Mouse (Mus musculus): ENCODE results near the gene Ube2e2.
"Not testable (repeated sequence)": the region's sequence is repeated elsewhere in the genome, so short reads cannot be mapped to it uniquely, and the experiment has no call there.

The Ube2e2 gene

GRCm38 (mm10) chr14:18720601-18721591, 173.2 kb downstream of the Ube2e2 start:
- DNase-seq, result no peak

DNA sequence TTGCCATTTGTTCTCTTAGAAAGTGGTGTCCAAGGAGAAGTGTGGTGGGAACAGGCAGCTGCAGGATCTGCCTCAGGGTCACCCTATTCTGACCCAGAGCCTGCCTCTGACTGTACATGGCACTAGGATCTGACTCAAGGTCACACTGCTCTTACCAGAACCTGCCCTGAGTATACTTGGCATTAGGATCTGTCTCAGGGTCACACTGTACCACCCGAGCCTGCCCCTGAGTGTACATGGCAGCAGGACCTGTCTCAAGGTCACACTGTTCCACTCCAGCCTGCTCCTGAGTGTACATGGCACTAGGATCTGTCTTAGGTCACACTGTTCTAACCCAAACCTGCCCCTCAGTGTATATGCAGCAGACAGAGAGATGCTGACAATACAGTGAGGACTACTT, 177.1 kb downstream of the Ube2e2 start:
- no peak for DNase-seq

GRCm38 (mm10) chr14:18715529-18715928, 178.5 kb downstream of the Ube2e2 start:
- DNase-seq, result no peak

- no peak for DNase-seq
Measured at GRCm38 (mm10) chr14:18697662-18698225, 196.3 kb downstream of the Ube2e2 start.

- DNase-seq, result not testable (repeated sequence)
Measured at GRCm38 (mm10) chr14:18696418-18696817, 197.6 kb downstream of the Ube2e2 start.

DNA sequence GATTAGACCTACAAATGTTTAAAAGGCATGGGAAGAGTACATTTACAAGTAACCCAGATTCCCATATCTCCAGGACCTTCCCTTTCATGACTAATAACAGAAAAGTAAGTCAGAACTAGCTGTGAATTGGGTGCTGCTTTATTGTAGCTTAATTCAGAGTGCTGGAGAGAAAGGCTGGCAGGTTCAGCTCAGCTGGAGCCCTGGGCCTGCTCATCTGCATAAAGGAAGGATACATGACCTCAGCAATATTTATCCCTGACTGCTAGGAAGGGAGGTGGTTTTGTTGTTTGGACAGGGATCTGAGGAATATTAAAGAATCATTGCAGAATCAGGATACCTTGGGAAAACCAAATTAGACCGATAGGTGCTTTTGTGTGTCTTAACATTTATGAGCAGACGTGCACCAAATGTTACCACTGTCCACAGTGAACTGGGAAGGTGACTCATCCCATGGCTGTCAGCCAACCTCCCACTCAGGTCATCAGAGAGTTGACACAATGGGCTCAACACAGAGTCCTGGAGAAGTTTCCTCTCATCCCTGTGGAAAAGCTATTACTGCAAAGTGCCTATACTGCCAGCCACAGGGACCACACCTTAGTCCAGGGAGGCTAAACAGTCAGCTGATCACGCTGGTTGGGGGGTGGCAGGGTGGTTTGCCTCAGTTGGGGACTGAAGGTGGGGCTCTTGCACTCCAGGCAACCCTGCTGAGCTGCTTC, 215.8 kb downstream of the Ube2e2 start:
- peak; percentile 51 for DNase-seq

- DNase-seq, result no peak
Measured at GRCm38 (mm10) chr14:18670712-18671111, 223.4 kb downstream of the Ube2e2 start.

DNA sequence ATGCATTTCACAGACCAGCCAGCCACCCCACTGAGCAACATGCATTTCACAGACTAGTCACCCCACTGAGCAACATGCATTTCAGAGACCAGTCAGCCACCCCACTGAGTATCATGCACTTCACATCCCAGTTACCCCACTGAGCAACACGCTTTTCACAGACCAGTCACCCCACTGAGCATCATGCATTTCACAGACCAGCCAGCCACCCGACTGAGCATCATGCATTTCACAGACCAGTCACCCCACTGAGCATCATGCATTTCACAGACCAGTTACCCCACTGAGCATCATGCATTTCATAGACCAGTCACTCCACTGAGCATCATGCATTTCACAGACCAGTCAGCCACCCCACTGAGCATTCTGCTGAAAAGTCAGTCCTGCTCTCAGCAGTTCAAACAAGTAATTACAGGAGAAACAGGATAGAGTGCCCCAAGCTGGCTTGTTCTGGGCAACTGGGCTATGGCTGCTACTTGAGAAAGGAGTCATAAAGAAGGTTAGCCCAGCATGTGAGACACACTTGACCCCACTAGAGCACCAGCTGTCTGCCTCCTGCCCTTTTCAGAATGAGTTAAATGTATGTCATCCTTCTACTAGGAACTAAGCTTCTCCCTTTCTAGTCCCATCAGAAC, 224.6 kb downstream of the Ube2e2 start:
- DNase-seq, result no peak

GRCm38 (mm10) chr14:18668309-18668708, 225.8 kb downstream of the Ube2e2 start:
- peak; percentile 78 for DNase-seq

DNA sequence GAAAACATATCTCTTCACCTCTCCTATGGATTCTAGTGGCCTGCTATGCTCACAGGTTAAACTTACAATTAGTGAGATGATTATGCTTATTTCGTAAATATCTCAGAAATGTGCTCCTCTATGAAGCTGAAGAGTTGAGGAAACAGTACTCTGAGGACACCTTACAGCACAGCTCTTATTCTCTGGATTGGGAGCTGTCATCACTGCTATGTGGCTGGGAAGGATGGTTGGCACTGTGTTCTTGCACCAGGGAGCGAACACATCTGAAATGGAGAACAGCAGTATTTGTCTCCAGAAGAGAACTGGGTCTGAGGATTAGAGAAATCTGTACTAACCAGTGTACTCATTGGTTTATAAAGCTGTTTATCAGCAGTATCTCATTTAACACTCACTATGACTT, 226.3 kb downstream of the Ube2e2 start:
- no peak for DNase-seq

GRCm38 (mm10) chr14:18666251-18666650, 227.8 kb downstream of the Ube2e2 start:
- DNase-seq, result no peak

- DNase-seq, result peak; percentile 17
Measured at GRCm38 (mm10) chr14:18665267-18666024, 228.6 kb downstream of the Ube2e2 start.

- DNase-seq, result no peak
Measured at GRCm38 (mm10) chr14:18663666-18664065, 230.4 kb downstream of the Ube2e2 start.

GRCm38 (mm10) chr14:18657777-18658753, 236.0 kb downstream of the Ube2e2 start:
- DNase-seq, result peak; percentile 6

GRCm38 (mm10) chr14:18649123-18649675, 244.9 kb downstream of the Ube2e2 start:
- DNase-seq, result no peak

DNA sequence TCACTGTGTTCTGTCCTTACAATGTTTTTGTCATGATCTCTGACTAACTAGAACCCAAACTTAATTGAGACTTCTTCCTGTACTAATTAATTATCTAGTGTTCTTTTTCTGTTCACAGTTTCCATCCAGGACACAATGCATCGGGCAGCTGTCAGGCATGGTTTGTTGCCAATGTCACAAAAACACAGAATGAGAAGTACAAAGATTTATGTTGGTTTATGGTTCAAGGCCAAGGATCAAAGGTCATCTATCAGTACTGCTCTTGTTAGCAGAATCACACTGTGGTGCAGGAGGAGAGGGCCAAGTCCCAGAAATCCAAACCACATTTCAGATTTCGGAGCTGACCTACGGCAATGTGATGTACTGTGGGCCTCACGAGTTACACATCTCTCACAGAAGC, 252.4 kb downstream of the Ube2e2 start:
- no peak for DNase-seq

GRCm38 (mm10) chr14:18638753-18639456, 255.2 kb downstream of the Ube2e2 start:
- peak; percentile 30 for DNase-seq

DNA sequence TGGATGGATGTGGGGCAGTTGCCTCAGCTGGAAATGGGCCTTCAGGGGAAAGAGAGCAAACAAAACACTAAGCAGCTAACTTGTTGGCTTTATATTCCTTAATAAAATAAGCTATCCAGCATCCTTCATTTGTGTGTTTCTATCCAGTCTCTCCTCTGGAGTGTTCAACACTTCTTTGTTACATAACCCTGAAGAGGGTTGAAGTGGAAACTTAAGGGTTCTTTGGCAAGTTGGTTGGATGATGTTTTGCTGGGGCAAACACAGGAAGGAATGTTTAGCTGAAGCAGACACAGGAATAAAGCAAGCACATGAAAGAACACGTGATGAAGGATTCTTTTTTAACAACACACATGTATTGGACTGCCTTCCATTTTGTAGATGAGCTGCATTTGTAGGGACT, 256.3 kb downstream of the Ube2e2 start:
- DNase-seq, result peak; percentile 90

DNA sequence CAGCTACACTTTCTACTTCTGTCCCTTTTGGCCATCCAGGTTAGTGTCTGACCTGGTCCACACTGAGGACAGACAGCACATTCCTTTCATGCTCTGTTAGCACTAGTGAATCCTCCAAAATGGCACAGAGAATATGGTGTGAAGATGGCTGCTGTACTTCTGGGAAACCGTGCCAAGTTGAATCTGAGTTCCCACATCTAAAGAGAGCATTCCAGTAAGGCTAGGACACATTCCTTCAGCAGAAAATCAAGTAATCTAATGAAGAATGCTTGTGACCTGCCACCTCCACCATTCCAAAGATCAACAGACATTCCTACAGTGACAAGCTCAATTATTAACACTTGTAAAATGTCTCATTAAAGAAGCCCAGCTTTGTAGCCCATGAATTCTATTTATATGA, 265.9 kb downstream of the Ube2e2 start:
- DNase-seq, result no peak

DNA sequence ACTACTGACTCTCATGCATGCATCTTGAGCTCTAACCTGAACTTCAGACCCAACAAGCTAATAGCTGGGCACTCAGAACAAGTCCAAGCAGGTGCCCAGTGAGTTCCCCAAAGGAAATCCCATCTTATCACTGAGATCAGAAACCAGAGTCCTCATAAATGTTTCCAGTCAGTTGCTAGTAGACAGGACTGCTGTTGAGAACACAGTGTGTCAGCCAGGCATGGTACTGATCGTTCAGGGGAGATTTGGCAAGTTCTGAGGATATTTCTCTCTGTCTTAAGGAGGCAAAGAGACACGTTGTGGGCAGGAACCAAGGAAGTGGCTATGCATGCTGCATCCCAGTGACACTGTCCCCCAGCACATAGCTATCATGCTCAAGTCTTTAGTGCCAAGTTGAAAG, 275.5 kb downstream of the Ube2e2 start:
- DNase-seq, result no peak
